Mouse (Mus musculus): ENCODE measurements around the gene Rhou. TPM values are rescaled to one million over a fixed set of nuclear protein-coding genes. Genes with fewer than 3 reads are reported as not detected.

The Rhou gene
- total and polyA plus RNA-seq, 2 experiments from 2014 or later = 10.5 to 41.1 TPM

DNA sequence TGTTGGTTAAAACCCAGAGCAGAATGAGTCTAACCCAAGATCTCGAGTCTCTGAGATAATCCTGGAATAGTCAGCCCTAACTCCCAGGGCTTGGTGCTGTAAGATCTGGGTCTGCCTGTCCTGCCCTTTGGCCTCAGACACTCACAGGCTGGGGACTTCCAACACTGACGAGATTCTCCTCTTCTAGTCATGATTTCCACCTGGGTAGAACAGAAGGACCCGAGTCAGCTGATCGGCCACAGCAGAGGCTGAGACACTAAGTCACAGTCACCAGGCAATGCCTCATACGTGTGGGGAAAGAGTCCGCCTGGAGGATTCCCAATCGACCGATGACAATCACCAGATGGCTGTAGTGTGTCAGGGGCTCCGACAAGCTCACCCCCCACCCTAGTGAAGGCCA is 42.4 kb downstream of the Rhou start:
- DNase-seq (no peak), ATAC-seq (no peak)
- no peaks in the 10 kb centered on the region for H3K4me1 ChIP-seq (ENCODE audit: insufficient read depth)
- H3K27ac ChIP-seq (ENCODE audit: low read depth, low read length) = no peak overlapping the region
- H3K9ac ChIP-seq = no peak overlapping the region
- H3K4me2 ChIP-seq (ENCODE audit: low read depth) = no peak overlapping the region
- H3K4me3 ChIP-seq (ENCODE audit: low read depth, low read length) = no peak overlapping the region
- H3K9me3 ChIP-seq (ENCODE audit: low read length) = no peaks in the 10 kb centered on the region
- H3K36me3 ChIP-seq (ENCODE audit: insufficient read depth) = no peaks in the 10 kb centered on the region
- WGBS = 72% methylated on average over 9 of the region's 9 CpGs
- TF ChIP-seq CTCF (IDR thresholded peaks at IDR 0.05; ENCODE audit: low read depth) = no peak
- no peaks in the 10 kb centered on the region for H3K27me3 ChIP-seq (ENCODE audit: insufficient read depth, low read length)

DNA sequence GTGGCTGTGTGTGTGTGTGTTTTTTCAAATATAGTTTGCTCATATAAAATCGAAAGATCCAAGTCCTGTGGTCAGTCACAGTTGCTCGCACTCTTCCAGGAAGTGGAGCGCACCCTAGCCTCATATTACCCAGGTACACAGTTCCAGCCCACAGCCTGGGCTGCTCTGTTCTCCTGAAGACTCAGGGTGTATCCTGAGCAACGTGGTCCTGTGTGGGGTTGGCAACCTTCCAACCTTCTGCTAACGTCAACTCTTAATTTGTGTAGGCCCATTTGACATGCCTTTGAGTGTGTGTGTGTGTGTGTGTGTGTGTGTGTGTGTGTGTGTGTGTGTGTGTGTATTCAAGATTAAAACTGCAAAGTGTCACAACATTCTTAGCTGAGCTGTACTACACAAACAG is 43.6 kb downstream of the Rhou start:
- Histone ChIP-seq H3K4me1 (ENCODE audit: insufficient read depth) (0 out of 2 replicates have a peak, but pooled peaks cover 1% of the 10 kb centered on the region), H3K9ac (no peak overlapping the region), H3K4me3 (ENCODE audit: low read depth, low read length) (no peak overlapping the region), H3K27ac (ENCODE audit: low read depth, low read length) (no peak overlapping the region), H3K36me3 (ENCODE audit: insufficient read depth) (no peaks in the 10 kb centered on the region), H3K9me3 (ENCODE audit: low read length) (no peaks in the 10 kb centered on the region), H3K27me3 (ENCODE audit: insufficient read depth, low read length) (no peaks in the 10 kb centered on the region), H3K4me2 (ENCODE audit: low read depth) (no peak overlapping the region)
- ATAC-seq = no peak
- DNase-seq = no peak
- 59% methylated on average over 5 of the region's 5 CpGs for WGBS
- no peak for TF ChIP-seq CTCF (IDR thresholded peaks at IDR 0.05; ENCODE audit: low read depth)

DNA sequence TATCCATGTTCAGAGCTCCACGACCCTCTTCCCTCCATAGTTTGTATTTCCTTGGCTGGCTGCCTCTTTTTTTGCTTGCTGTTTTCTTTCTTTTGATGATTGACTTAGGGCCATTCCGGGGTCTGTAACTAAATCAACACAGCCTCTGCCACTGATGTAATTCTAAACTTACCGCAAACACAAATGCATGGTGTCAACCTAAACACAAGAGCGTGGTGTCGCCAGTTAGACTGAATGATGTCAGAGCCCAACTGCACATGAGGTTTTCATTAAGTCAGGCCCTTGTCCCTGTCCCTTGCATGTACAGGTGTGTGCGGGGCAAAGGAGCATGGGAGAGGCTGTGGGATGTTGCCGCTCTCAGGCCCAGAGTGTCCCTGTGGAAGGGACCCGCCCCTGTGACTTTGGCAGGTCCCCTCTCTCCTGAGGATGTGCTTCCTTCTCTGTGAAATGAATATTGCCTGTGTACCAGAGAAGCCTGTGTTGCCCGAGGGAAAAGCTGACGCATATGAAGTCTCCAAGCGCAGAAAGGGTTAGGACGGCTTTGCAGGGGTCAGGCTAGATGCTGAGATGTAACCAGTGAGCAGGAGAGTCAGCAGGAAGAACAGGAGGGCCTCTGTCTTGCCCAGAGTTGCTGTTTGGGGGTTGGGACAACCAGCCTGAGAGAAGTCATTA is 46.8 kb downstream of the Rhou start:
- no peak overlapping the region for H3K4me3 ChIP-seq (ENCODE audit: low read depth, low read length)
- no peaks in the 10 kb centered on the region for H3K9me3 ChIP-seq (ENCODE audit: low read length)
- WGBS = 74% methylated on average over 12 of the region's 12 CpGs
- ATAC-seq = no peak
- no peak for TF ChIP-seq CTCF (IDR thresholded peaks at IDR 0.05; ENCODE audit: low read depth)
- DNase-seq = no peak
- no peak overlapping the region for H3K9ac ChIP-seq
- H3K36me3 ChIP-seq (ENCODE audit: insufficient read depth) = no peaks in the 10 kb centered on the region
- H3K4me1 ChIP-seq (ENCODE audit: insufficient read depth) = 0 out of 2 replicates have a peak, but pooled peaks cover 4% of the 10 kb centered on the region
- H3K4me2 ChIP-seq (ENCODE audit: low read depth) = no peak overlapping the region
- no peak overlapping the region for H3K27ac ChIP-seq (ENCODE audit: low read depth, low read length)
- H3K27me3 ChIP-seq (ENCODE audit: insufficient read depth, low read length) = no peaks in the 10 kb centered on the region

DNA sequence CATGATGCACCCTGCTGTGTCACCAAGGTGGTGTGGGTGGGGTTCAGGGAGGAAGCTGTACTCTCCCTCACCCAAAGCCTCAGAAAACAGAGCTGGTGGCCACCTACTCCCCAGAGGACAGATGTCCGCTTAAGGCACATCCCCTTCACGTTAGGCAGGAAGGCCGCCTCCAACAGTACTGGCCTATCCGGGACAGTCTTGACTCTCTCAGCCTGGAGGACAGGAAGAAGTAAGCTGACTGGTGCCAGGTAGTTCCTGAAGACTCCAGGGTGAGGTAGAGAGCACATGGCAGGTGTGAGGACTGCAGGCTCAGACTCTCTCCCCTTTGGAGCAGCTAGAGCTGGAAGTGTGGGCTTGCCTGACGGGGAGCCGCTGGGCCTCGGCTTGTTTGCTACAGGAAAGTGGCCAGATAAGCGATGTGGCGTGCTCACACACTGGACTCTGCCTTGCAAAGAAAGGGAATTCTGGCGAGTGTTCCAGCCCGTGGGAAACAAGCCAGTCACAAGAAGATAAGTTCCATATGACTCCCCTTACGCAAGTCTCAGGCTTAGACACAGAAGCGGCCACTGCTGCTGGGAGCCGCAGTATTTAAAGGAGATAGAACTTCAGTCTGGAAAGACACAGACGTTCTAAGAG is 48.3 kb downstream of the Rhou start:
- no peak overlapping the region for H3K9ac ChIP-seq
- no peaks in the 10 kb centered on the region for H3K27me3 ChIP-seq (ENCODE audit: insufficient read depth, low read length)
- no peaks in the 10 kb centered on the region for H3K36me3 ChIP-seq (ENCODE audit: insufficient read depth)
- ATAC-seq = no peak
- H3K4me1 ChIP-seq (ENCODE audit: insufficient read depth) = 0 out of 2 replicates have a peak, but pooled peaks cover 4% of the 10 kb centered on the region
- DNase-seq = peak; percentile 39
- no peak overlapping the region for H3K4me3 ChIP-seq (ENCODE audit: low read depth, low read length)
- no peak for TF ChIP-seq CTCF (IDR thresholded peaks at IDR 0.05; ENCODE audit: low read depth)
- WGBS = 59% methylated on average over 15 of the region's 15 CpGs
- no peak overlapping the region for H3K4me2 ChIP-seq (ENCODE audit: low read depth)
- no peaks in the 10 kb centered on the region for H3K9me3 ChIP-seq (ENCODE audit: low read length)
- no peak overlapping the region for H3K27ac ChIP-seq (ENCODE audit: low read depth, low read length)

DNA sequence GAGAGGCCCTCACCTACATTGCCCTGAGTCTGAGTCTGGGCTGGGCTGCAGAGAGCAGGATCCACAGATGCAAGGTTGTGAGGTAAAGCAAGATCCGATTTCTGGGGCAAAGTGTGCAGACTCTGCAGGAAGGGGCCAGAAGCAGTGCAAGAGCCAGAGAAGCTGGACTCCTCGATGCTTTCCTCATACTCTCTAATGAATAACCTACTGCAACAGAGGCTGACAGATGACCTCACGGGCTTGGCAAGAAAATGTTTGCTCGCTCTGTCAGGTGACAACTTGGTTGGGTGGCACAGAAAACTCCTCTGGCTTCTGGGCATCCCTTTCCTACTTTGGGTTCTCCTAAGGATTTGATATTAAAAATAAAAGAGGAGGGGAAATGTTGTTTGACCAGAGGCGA is 51.6 kb downstream of the Rhou start:
- H3K9me3 ChIP-seq (ENCODE audit: low read length) = no peaks in the 10 kb centered on the region
- H3K9ac ChIP-seq = no peak overlapping the region
- DNase-seq (no peak), ATAC-seq (no peak)
- WGBS = 65% methylated on average over 5 of the region's 5 CpGs
- no peak overlapping the region for H3K4me2 ChIP-seq (ENCODE audit: low read depth)
- H3K27me3 ChIP-seq (ENCODE audit: insufficient read depth, low read length) = no peaks in the 10 kb centered on the region
- no peak overlapping the region for H3K4me3 ChIP-seq (ENCODE audit: low read depth, low read length)
- TF ChIP-seq CTCF (IDR thresholded peaks at IDR 0.05; ENCODE audit: low read depth) = no peak
- H3K4me1 ChIP-seq (ENCODE audit: insufficient read depth) = 0 out of 2 replicates have a peak, but pooled peaks cover 4% of the 10 kb centered on the region
- no peak overlapping the region for H3K27ac ChIP-seq (ENCODE audit: low read depth, low read length)
- no peaks in the 10 kb centered on the region for H3K36me3 ChIP-seq (ENCODE audit: insufficient read depth)

DNA sequence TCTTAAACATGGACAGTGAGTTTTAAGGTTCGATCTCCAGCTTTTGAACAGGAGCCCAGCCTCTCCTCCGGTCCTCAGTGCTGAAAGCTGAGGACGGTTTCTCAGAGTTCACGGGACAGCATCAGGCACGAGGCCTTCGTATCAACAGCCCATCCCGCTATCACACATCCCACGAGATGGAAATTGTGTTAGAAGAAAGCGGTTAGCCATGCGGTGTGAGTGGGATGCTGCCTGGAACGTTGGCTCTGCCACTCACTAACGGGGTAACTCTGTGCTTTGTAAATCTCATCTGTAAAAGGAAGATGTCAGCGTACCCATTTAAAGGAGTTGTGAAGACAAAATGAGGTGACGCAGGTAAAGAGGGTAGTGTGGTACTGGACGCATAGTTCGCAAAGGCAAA is 53.4 kb downstream of the Rhou start:
- H3K4me3 ChIP-seq (ENCODE audit: low read depth, low read length) = no peak overlapping the region
- ATAC-seq (no peak), DNase-seq (no peak)
- H3K27ac ChIP-seq (ENCODE audit: low read depth, low read length) = no peak overlapping the region
- WGBS = 82% methylated on average over 16 of the region's 16 CpGs
- no peaks in the 10 kb centered on the region for H3K9me3 ChIP-seq (ENCODE audit: low read length)
- H3K36me3 ChIP-seq (ENCODE audit: insufficient read depth) = no peaks in the 10 kb centered on the region
- TF ChIP-seq CTCF (IDR thresholded peaks at IDR 0.05; ENCODE audit: low read depth) = no peak
- H3K27me3 ChIP-seq (ENCODE audit: insufficient read depth, low read length) = no peaks in the 10 kb centered on the region
- H3K9ac ChIP-seq = no peak overlapping the region
- H3K4me2 ChIP-seq (ENCODE audit: low read depth) = no peak overlapping the region
- H3K4me1 ChIP-seq (ENCODE audit: insufficient read depth) = 0 out of 2 replicates have a peak, but pooled peaks cover 4% of the 10 kb centered on the region

DNA sequence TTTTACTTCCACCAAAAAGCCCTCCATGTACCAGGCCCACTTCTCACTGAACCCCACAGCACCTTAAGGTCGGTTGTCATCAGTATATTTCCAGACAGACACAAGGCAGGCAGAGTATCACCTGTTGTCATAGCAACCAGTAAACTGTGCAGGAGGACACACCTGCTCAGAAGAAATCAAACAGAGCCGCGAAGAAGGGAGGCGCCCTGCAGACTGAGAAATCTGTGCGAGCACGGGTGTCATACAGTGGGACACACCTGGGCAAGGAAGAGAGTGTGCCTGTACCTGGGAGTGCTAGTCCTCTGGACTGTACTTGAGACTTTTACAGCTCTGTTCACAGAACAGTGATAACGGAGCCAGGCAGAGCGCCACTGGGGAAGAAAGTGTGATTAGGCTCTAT is 55.0 kb downstream of the Rhou start:
- Histone ChIP-seq H3K9me3 (ENCODE audit: low read length) (no peaks in the 10 kb centered on the region), H3K4me3 (ENCODE audit: low read depth, low read length) (no peak overlapping the region), H3K4me1 (ENCODE audit: insufficient read depth) (no peaks in the 10 kb centered on the region), H3K27me3 (ENCODE audit: insufficient read depth, low read length) (no peaks in the 10 kb centered on the region), H3K4me2 (ENCODE audit: low read depth) (no peak overlapping the region), H3K36me3 (ENCODE audit: insufficient read depth) (no peaks in the 10 kb centered on the region), H3K27ac (ENCODE audit: low read depth, low read length) (no peak overlapping the region), H3K9ac (no peak overlapping the region)
- no peak for TF ChIP-seq CTCF (IDR thresholded peaks at IDR 0.05; ENCODE audit: low read depth)
- DNase-seq (no peak), ATAC-seq (0 out of 2 replicates have a peak, but pooled peaks have one; percentile 23)
- 75% methylated on average over 8 of the region's 8 CpGs for WGBS

All from forebrain, postnatal 0 days (tissue).